Mouse (Mus musculus): ENCODE data around the gene Vav2. TPM values are rescaled to one million over a fixed set of nuclear protein-coding genes. Genes with fewer than 3 reads are reported as not detected.

Gene Vav2
- polyA plus RNA-seq, 1 experiment from 2014 or later, result 9.2 TPM

DNA sequence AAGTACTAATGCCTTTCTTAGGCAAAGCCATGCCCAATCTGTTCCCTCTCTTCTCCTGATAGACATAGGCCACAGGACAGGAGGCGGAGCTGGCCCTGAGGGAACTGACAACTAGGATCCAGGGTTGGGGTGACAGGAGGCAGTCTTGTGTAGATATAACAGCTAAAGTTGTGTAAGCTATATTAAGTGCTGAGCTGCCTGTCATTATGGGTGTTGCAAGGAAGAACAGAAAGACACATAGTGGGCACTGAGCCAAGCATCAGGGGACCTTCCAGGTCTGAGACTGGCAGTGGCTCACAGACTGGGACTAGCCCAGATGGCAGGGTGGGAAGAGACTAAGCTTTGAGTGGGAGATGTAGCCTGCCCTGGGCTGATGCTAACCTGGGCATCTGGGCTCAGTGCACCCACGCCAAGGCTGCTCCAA lies 208.7 kb downstream of the Vav2 start:
- no peak overlapping the region for H3K4me2 ChIP-seq (ENCODE audit: low read length)
- H3K9ac ChIP-seq (ENCODE audit: low read depth, low read length), result no peak overlapping the region
- no peaks in the 10 kb centered on the region for H3K27me3 ChIP-seq (ENCODE audit: control insufficient read depth, insufficient read depth, low read depth, low read length)
- no peaks in the 10 kb centered on the region for H3K9me3 ChIP-seq (replicated peaks; ENCODE audit: control insufficient read depth, low read length, poor library complexity, severe bottlenecking)
- H3K4me3 ChIP-seq (ENCODE audit: low read depth, low read length), result no peak overlapping the region
- no peaks in the 10 kb centered on the region for H3K36me3 ChIP-seq (ENCODE audit: control insufficient read depth, insufficient read depth, low read length)
- H3K4me1 ChIP-seq (ENCODE audit: control insufficient read depth, insufficient read depth, low read length), result no peaks in the 10 kb centered on the region
- no peak overlapping the region for H3K27ac ChIP-seq (ENCODE audit: low read length)
- WGBS, result 78% methylated on average over 2 of the region's 2 CpGs
- ATAC-seq, result no peak

DNA sequence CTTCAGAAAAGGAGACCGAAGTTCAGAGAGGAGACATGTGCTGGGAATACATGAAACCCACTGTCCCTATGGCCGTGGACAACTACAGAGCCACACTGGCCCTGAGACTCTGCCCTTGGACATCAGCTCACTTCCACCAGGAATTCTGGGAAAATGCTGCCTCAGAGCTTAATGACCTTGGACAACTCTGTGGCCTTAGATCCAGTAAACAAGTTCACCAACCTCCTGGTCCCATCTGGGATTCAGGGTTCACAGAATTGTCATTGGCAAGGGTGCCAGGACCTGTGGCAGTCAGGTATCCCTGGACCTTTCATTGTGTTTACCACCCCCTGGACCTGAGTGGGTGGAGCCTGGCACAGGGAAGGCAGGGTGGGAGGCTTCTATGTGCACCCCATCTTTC lies 211.3 kb downstream of the Vav2 start:
- no peak for ATAC-seq

More for the DNA sequence above, 211.3 kb downstream of the Vav2 start:
- WGBS, result 91% methylated on average over 2 of the region's 2 CpGs
- Histone ChIP-seq H3K4me2 (ENCODE audit: low read length) (no peak overlapping the region), H3K36me3 (ENCODE audit: control insufficient read depth, insufficient read depth, low read length) (no peaks in the 10 kb centered on the region), H3K4me3 (ENCODE audit: low read depth, low read length) (no peak overlapping the region), H3K9ac (ENCODE audit: low read depth, low read length) (no peak overlapping the region), H3K27me3 (ENCODE audit: control insufficient read depth, insufficient read depth, low read depth, low read length) (no peaks in the 10 kb centered on the region), H3K4me1 (ENCODE audit: control insufficient read depth, insufficient read depth, low read length) (no peaks in the 10 kb centered on the region), H3K27ac (ENCODE audit: low read length) (no peak overlapping the region), H3K9me3 (replicated peaks; ENCODE audit: control insufficient read depth, low read length, poor library complexity, severe bottlenecking) (no peaks in the 10 kb centered on the region)

Small RNAs within 50 kb of the gene (microRNA-seq; reads per million reads assigned to microRNA genes)
- not detected for gene Gm24049
- gene Mir7578, result not detected

Other genes with a start within 250 kb of the Vav2 start
- gene Sardh, start 178.7 kb downstream of the Vav2 start, polyA plus RNA-seq (2015; fragmentation: Nextera tagmentation; extraction: Ambion mirVana), result 4.8 and 5.1 TPM in 2 replicates
- 42.0 and 43.0 TPM in 2 replicates for gene Brd3os, start 15.3 kb upstream of the Vav2 start, polyA plus RNA-seq (2015; fragmentation: Nextera tagmentation; extraction: Ambion mirVana)
- 141 and 142 TPM in 2 replicates for gene Brd3, start 80.6 kb upstream of the Vav2 start, polyA plus RNA-seq (2015; fragmentation: Nextera tagmentation; extraction: Ambion mirVana)
- gene Wdr5, start 88.1 kb upstream of the Vav2 start, polyA plus RNA-seq (2015; fragmentation: Nextera tagmentation; extraction: Ambion mirVana), result 42.6 and 44.4 TPM in 2 replicates
- gene Rxra, start 249.4 kb upstream of the Vav2 start, polyA plus RNA-seq (2015; fragmentation: Nextera tagmentation; extraction: Ambion mirVana), result 2.5 and 2.8 TPM in 2 replicates

Data from midbrain, embryonic 16.5 days (tissue).